ENCODE assay signal across 8 mouse cellular contexts in the genomic region with DNA sequence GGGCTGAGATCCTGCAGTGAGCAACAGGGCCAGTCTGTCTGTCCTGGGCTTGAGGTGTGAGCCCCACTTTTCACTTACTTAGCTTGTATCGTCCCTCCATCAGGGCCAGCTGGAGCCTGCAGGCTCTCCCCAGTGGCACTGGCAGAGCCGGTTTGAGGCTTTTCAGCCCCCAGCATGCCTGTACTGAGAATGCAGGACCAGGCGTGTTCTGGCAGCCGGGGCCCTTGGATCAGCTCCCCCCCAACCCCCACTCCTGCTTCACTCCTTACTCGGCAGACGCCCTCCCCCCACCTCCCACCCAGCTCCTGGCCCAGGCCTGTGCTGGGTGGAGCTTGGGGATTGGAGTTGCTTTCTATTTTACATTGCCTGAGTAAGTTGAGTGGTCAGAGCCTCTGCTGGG. TPM values are rescaled to one million over a fixed set of nuclear protein-coding genes. Genes with fewer than 3 reads are reported as not detected.
A peak's percentile ranks its signal among the peaks of the same experiment; 100 is the strongest.
DNase-seq lines count a peak whose midpoint lies in the region; ATAC-seq and TF ChIP-seq lines count a peak whose summit lies in the region.

No protein-coding gene starts in this region.

- no peak for TF ChIP-seq CTCF in small intestine, adult 2 months (IDR thresholded peaks at IDR 0.05; ENCODE audit: extremely low read depth, insufficient read length, insufficient replicate concordance, low read depth, low read length)

- peak overlapping the region; percentile 60 for H3K27ac ChIP-seq in heart, embryonic 13.5 days (replicated peaks)
- H3K27ac ChIP-seq in intestine, embryonic 14.5 days (ENCODE audit: low read depth), result peak overlapping the region; percentile 60
- H3K27ac ChIP-seq in limb, embryonic 11.5 days (replicated peaks; ENCODE audit: low read depth, low read length), result peak overlapping the region; percentile 74
- peak overlapping the region; percentile 83 for H3K27ac ChIP-seq in small intestine, adult 2 months (ENCODE audit: insufficient read depth, low read depth, low read length)

- H3K9ac ChIP-seq in heart, embryonic 13.5 days, result peak overlapping the region; percentile 51
- 0 out of 2 replicates have a peak overlapping the region, but pooled peaks have one; percentile 7 for H3K9ac ChIP-seq in intestine, embryonic 14.5 days (ENCODE audit: low read length)
- no peak overlapping the region for H3K9ac ChIP-seq in limb, embryonic 11.5 days (ENCODE audit: low read length)

- TF ChIP-seq POLR2A in small intestine, adult 2 months (IDR thresholded peaks at IDR 0.05; ENCODE audit: low read depth, low read length), result no peak

- peaks cover 21% of the 10 kb centered on the region for H3K36me3 ChIP-seq in heart, embryonic 13.5 days
- H3K36me3 ChIP-seq in intestine, embryonic 14.5 days (ENCODE audit: control insufficient read depth, insufficient read depth, low read length), result peaks cover 32% of the 10 kb centered on the region
- peaks cover 3% of the 10 kb centered on the region for H3K36me3 ChIP-seq in limb, embryonic 11.5 days (ENCODE audit: control insufficient read depth, insufficient read depth, low read length)
- peaks cover 34% of the 10 kb centered on the region for H3K36me3 ChIP-seq in small intestine, adult 2 months (ENCODE audit: control insufficient read depth, insufficient read depth, low read length)

- peak overlapping the region; percentile 14; the same call in 1 of the 2 replicates for H3K4me2 ChIP-seq in heart, embryonic 13.5 days
- no peak overlapping the region for H3K4me2 ChIP-seq in intestine, embryonic 14.5 days (ENCODE audit: low read length)
- H3K4me2 ChIP-seq in limb, embryonic 11.5 days (ENCODE audit: low read depth, severe bottlenecking), result no peak overlapping the region

- H3K4me1 ChIP-seq in heart, embryonic 13.5 days, result peaks cover 62% of the 10 kb centered on the region
- peaks cover 51% of the 10 kb centered on the region for H3K4me1 ChIP-seq in intestine, embryonic 14.5 days (replicated peaks; ENCODE audit: control insufficient read depth, insufficient read depth, low read length)
- H3K4me1 ChIP-seq in limb, embryonic 11.5 days (ENCODE audit: control insufficient read depth, insufficient read depth, low read length), result peaks cover 29% of the 10 kb centered on the region
- H3K4me1 ChIP-seq in small intestine, adult 2 months (ENCODE audit: control insufficient read depth, insufficient read depth, insufficient read length, low read length), result peaks cover 59% of the 10 kb centered on the region

- no peaks in the 10 kb centered on the region for H3K27me3 ChIP-seq in heart, embryonic 13.5 days (replicated peaks)
- H3K27me3 ChIP-seq in intestine, embryonic 14.5 days (replicated peaks; ENCODE audit: control insufficient read depth, insufficient read depth, low read length), result no peaks in the 10 kb centered on the region
- no peaks in the 10 kb centered on the region for H3K27me3 ChIP-seq in limb, embryonic 11.5 days (ENCODE audit: control insufficient read depth, insufficient read depth, low read length)
- H3K27me3 ChIP-seq in small intestine, adult 2 months (ENCODE audit: control insufficient read depth, insufficient read depth, low read length), result no peaks in the 10 kb centered on the region

- no peak overlapping the region for H3K4me3 ChIP-seq in heart, embryonic 13.5 days
- H3K4me3 ChIP-seq in intestine, embryonic 14.5 days (ENCODE audit: low read depth, low read length), result no peak overlapping the region
- no peak overlapping the region for H3K4me3 ChIP-seq in limb, embryonic 11.5 days (ENCODE audit: low read depth, low read length)
- H3K4me3 ChIP-seq in small intestine, adult 2 months (ENCODE audit: low read depth, low read length), result no peak overlapping the region

- no peak; the same call in 1 of the 2 replicates for ATAC-seq in heart, embryonic 13.5 days (ENCODE audit: extremely low read depth, insufficient number of reproducible peaks, low FRiP score, low TSS enrichment)
- peak; percentile 28; the same call in 1 of the 2 replicates for ATAC-seq in intestine, embryonic 14.5 days (replicated peaks; ENCODE audit: low FRiP score, low TSS enrichment, low read depth)
- ATAC-seq in limb, embryonic 11.5 days (ENCODE audit: insufficient number of reproducible peaks, low FRiP score, low TSS enrichment, low read depth), result peak; percentile 56
- ATAC-seq in erythroid progenitor cell, adult 5-6 weeks (replicated peaks; ENCODE audit: low FRiP score, poor library complexity, severe bottlenecking), result no peak

- 15% methylated on average over 6 of the region's 6 CpGs for WGBS in heart, embryonic 13.5 days
- 5% methylated on average over 6 of the region's 6 CpGs for WGBS in intestine, embryonic 14.5 days
- 18% methylated on average over 6 of the region's 6 CpGs for WGBS in limb, embryonic 11.5 days
- WGBS in small intestine, adult 2 months, result 23% methylated on average over 6 of the region's 6 CpGs

- no peaks in the 10 kb centered on the region for H3K9me3 ChIP-seq in heart, embryonic 13.5 days
- no peaks in the 10 kb centered on the region for H3K9me3 ChIP-seq in intestine, embryonic 14.5 days (ENCODE audit: control insufficient read depth, low read length)
- H3K9me3 ChIP-seq in limb, embryonic 11.5 days (ENCODE audit: control insufficient read depth, low read length), result no peaks in the 10 kb centered on the region

- DNase-seq in heart, adult 18-20 months, result no peak
- peak; percentile 32 for DNase-seq in embryo, embryonic 10.5 days (ENCODE audit: low spot score)
- peak; percentile 64 for DNase-seq in intestine, embryonic 14.5 days (ENCODE audit: low spot score)
- DNase-seq in limb, embryonic 11.5 days (ENCODE audit: low spot score), result peak; percentile 69
- DNase-seq in spleen, adult 12 weeks (ENCODE audit: low spot score), result no peak

RNA-seq across cellular contexts. Expression of a gene that starts 16.3 kb away (rescaled TPM):
- polyA plus RNA-seq in heart, embryonic 13.5 days (2015; fragmentation: Nextera tagmentation; extraction: Ambion mirVana), result 7.3 and 7.6 TPM in 2 replicates
- total RNA-seq in heart, adult 18-20 months (2021), result 1 to 10 TPM; 4.2 to 4.8 TPM
- 15.4 and 17.5 TPM in 2 replicates for polyA plus RNA-seq in intestine, embryonic 14.5 days (2014; fragmentation: Nextera tagmentation; extraction: Ambion mirVana)
- polyA plus RNA-seq in limb, embryonic 11.5 days (2014; fragmentation: Nextera tagmentation; extraction: Ambion mirVana), result 13.2 and 18.5 TPM in 2 replicates
- polyA plus RNA-seq in small intestine, adult 2 months (2012; rRNA removed), result 65.9 and 161 TPM in 2 replicates
- total RNA-seq in erythroid progenitor cell, adult 5-6 weeks (2015; ENCODE audit: low replicate concordance), result 0.36 and 0.42 TPM in 2 replicates
- total RNA-seq in erythroid progenitor cell, adult 5-6 weeks (2017; ENCODE audit: low replicate concordance), result 0.39 and 1.1 TPM in 2 replicates

Comparison
In these comparisons a context has a peak if more than half of its experiments do, and no peak if none do; other contexts are left out.
1. ATAC-seq: peak in intestine, embryonic 14.5 days (single experiment) and limb, embryonic 11.5 days (single experiment); none in heart, embryonic 13.5 days (single experiment) and erythroid progenitor cell, adult 5-6 weeks (single experiment).
2. DNase-seq: peak in embryo, embryonic 10.5 days (single experiment), intestine, embryonic 14.5 days (single experiment) and limb, embryonic 11.5 days (single experiment); none in heart, adult 18-20 months (0 of 2) and spleen, adult 12 weeks (single experiment).
3. Peak in every context shown above with its lines, with median percentiles within 50 percentile points of each other: H3K27ac ChIP-seq.